19 mouse cellular contexts compared by ENCODE assay signal in genomic region chr1:39067901-39068300, GRCm38 (mm10).
DNase-seq lines count a peak whose midpoint lies in the region; ATAC-seq lines count a peak whose summit lies in the region.
"Had no signal": no experiment of that assay in that cellular context is flagged by ENCODE, and none has a peak within 500 bp of the region (broad histone marks: within the 10 kb centered on the region; RNA-seq: fewer than 3 reads in every experiment).

No protein-coding gene starts in this region.

- H3K36me3 ChIP-seq in liver, embryonic 15.5 days (replicated peaks) = no peaks in the 10 kb centered on the region
- H3K36me3 ChIP-seq in liver, embryonic 11.5 days (ENCODE audit: control insufficient read depth, insufficient read depth, low read length) = no peaks in the 10 kb centered on the region
- H3K36me3 ChIP-seq: embryonic facial prominence, embryonic 10.5 days; forebrain, embryonic 12.5 days; heart, embryonic 15.5 days; limb, embryonic 13.5 days; lung, embryonic 15.5 days; midbrain, embryonic 12.5 days had no signal

- 22% methylated on average over 3 of the region's 3 CpGs for WGBS in liver, embryonic 15.5 days (ENCODE audit: insufficient replicate concordance)
- 46% methylated on average over 3 of the region's 3 CpGs for WGBS in liver, embryonic 11.5 days

- no peak overlapping the region for H3K4me2 ChIP-seq in liver, embryonic 15.5 days
- no peak overlapping the region for H3K4me2 ChIP-seq in liver, embryonic 11.5 days
- H3K4me2 ChIP-seq: forebrain, embryonic 12.5 days; heart, embryonic 15.5 days; limb, embryonic 13.5 days; lung, embryonic 15.5 days; midbrain, embryonic 12.5 days had no signal

- H3K9ac ChIP-seq in liver, embryonic 15.5 days = no peak overlapping the region
- H3K9ac ChIP-seq in liver, embryonic 11.5 days (ENCODE audit: low read depth, low read length) = no peak overlapping the region
- H3K9ac ChIP-seq: forebrain, embryonic 12.5 days; heart, embryonic 15.5 days; limb, embryonic 13.5 days; lung, embryonic 15.5 days; midbrain, embryonic 12.5 days had no signal

- no peaks in the 10 kb centered on the region for H3K9me3 ChIP-seq in liver, embryonic 15.5 days (replicated peaks)
- no peaks in the 10 kb centered on the region for H3K9me3 ChIP-seq in liver, embryonic 11.5 days (ENCODE audit: control insufficient read depth, low read length)
- H3K9me3 ChIP-seq: embryonic facial prominence, embryonic 10.5 days; forebrain, embryonic 12.5 days; heart, embryonic 15.5 days; limb, embryonic 13.5 days; lung, embryonic 15.5 days; midbrain, embryonic 12.5 days had no signal

- H3K4me1 ChIP-seq in liver, embryonic 15.5 days (replicated peaks) = peaks cover 13% of the 10 kb centered on the region; the same call in 1 of the 2 replicates
- no peaks in the 10 kb centered on the region for H3K4me1 ChIP-seq in liver, embryonic 11.5 days (replicated peaks; ENCODE audit: control insufficient read depth, insufficient read depth, low read length)
- H3K4me1 ChIP-seq: forebrain, embryonic 12.5 days; heart, embryonic 15.5 days; lung, embryonic 15.5 days had no signal

- H3K27me3 ChIP-seq in liver, embryonic 15.5 days = no peaks in the 10 kb centered on the region
- no peaks in the 10 kb centered on the region; the same call in 1 of the 2 replicates for H3K27me3 ChIP-seq in liver, embryonic 11.5 days (replicated peaks; ENCODE audit: control insufficient read depth, insufficient read depth, low read length)
- H3K27me3 ChIP-seq: forebrain, embryonic 12.5 days; heart, embryonic 15.5 days; limb, embryonic 13.5 days; lung, embryonic 15.5 days; midbrain, embryonic 12.5 days had no signal

- ATAC-seq in liver, embryonic 15.5 days (ENCODE audit: insufficient read depth) = peak; percentile 70
- no peak for ATAC-seq in liver, embryonic 11.5 days (replicated peaks; ENCODE audit: low FRiP score)
- ATAC-seq: CD4-positive, CD25-positive, alpha-beta regulatory T cell, adult 4 months; hindbrain, embryonic 16.5 days had no signal

- H3K27ac ChIP-seq in liver, embryonic 15.5 days (replicated peaks) = no peak overlapping the region; the same call in 1 of the 2 replicates
- no peak overlapping the region for H3K27ac ChIP-seq in liver, embryonic 11.5 days (ENCODE audit: low read depth, low read length)
- H3K27ac ChIP-seq: embryonic facial prominence, embryonic 10.5 days; forebrain, embryonic 12.5 days; heart, embryonic 15.5 days; limb, embryonic 13.5 days; lung, embryonic 15.5 days; midbrain, embryonic 12.5 days had no signal

- DNase-seq in heart, adult 11 months = peak; percentile 1
- no peak for DNase-seq in heart, postnatal 4 days
- no peak for DNase-seq in liver, embryonic 11.5 days (ENCODE audit: low spot score)
- DNase-seq in kidney, postnatal 10 days = peak; percentile 34
- no peak for DNase-seq in frontal cortex, postnatal 25 days (ENCODE audit: low spot score in 2 of 2)
- no peak for DNase-seq in embryo, embryonic 11 days
- no peak for DNase-seq in cerebellum, adult 9-10 months
- DNase-seq: cerebellum, adult 2 months; heart, adult 18-20 months; thymus, postnatal 25 days had no signal

- H3K4me3 ChIP-seq in liver, embryonic 15.5 days (replicated peaks) = no peak overlapping the region
- no peak overlapping the region for H3K4me3 ChIP-seq in liver, embryonic 11.5 days (ENCODE audit: low read depth, low read length)
- H3K4me3 ChIP-seq: embryonic facial prominence, embryonic 10.5 days; forebrain, embryonic 12.5 days; heart, embryonic 15.5 days; limb, embryonic 13.5 days; lung, embryonic 15.5 days; midbrain, embryonic 12.5 days had no signal

Comparison
In these comparisons a context has a peak if more than half of its experiments do, and no peak if none do; other contexts are left out.
1. DNase-seq: peak in heart, adult 11 months (single experiment) and kidney, postnatal 10 days (single experiment); none in heart, postnatal 4 days (single experiment), liver, embryonic 11.5 days (single experiment), frontal cortex, postnatal 25 days (0 of 2), embryo, embryonic 11 days (single experiment) and cerebellum, adult 9-10 months (single experiment).